Mouse (Mus musculus) lung, adult 2 months (tissue): ENCODE data around the gene Gm21992. TPM values are rescaled to one million over a fixed set of nuclear protein-coding genes. Genes with fewer than 3 reads are reported as not detected.
A peak's percentile ranks its signal among the peaks of the same experiment; 100 is the strongest.

Source experiments
- DNase-seq: peaks from one replicate; pipeline ENCODE4 v3.0.0; 2022
- H3K4me1 ChIP-seq: fragments of 200-500 bp; 2 replicates; pipeline ENCODE4 v1.6.1; 2011; ENCODE audit warnings: low read length; ENCODE audit not compliant: control insufficient read depth, insufficient read depth
- H3K4me3 ChIP-seq: fragments of 200-500 bp; replicated peaks from 2 replicates; pipeline ENCODE3; 2011; ENCODE audit warnings: low read depth, mild to moderate bottlenecking, control low read depth, low read length; ENCODE audit errors: extremely low read depth
- CTCF ChIP-seq: fragments of 200-500 bp; IDR thresholded peaks from 2 replicates; pipeline ENCODE4 v1.5.1; 2011; ENCODE audit warnings: mild to moderate bottlenecking, low read length, control low read depth; ENCODE audit not compliant: insufficient read depth
- POLR2A ChIP-seq: fragments of 200-500 bp; IDR thresholded peaks from 2 replicates; pipeline ENCODE4 v1.6.1; 2011; ENCODE audit warnings: low read depth, mild to moderate bottlenecking, control low read depth, low read length, borderline replicate concordance; ENCODE audit errors: extremely low read depth
- WGBS: fragments of 180-500 bp; shearing (Covaris S2); methylation state at CpG from one replicate; pipeline ENCODE4 v1.1.7; 2018; 5-methylcytosine and 5-hydroxymethylcytosine counted together
- polyA plus RNA-seq: library from polyadenylated mRNA; depleted of rRNA; stranded (reverse); fragments of >200 nt; gene quantifications from 2 replicates; pipeline ENCODE4 v1.2.3, GENCODE M21; 2012

The Gm21992 gene
- polyA plus RNA-seq, 1 experiment: 13.5 TPM

GRCm38 (mm10) chr19:4840848-4841247 is 29.4 kb upstream of the Gm21992 start:
- Histone ChIP-seq H3K4me1 (no peaks in the 10 kb centered on the region), H3K4me3 (no peak overlapping the region)
- no peak for TF ChIP-seq POLR2A
- no peak for TF ChIP-seq CTCF
- DNase-seq: no peak
- 77% methylated on average over 9 of the region's 9 CpGs for WGBS

GRCm38 (mm10) chr19:4839149-4839548 is 27.7 kb upstream of the Gm21992 start, which contains the start of the genes Ccs and Ccdc87:
TSS of gene Ccs (minus strand) at chr19:4839332.
TSS of gene Ccdc87 (plus strand) at chr19:4839366.
- TF ChIP-seq CTCF: no peak
- TF ChIP-seq POLR2A: peak; percentile 91; the same call in 1 of the 2 replicates
- WGBS: under 1% methylated on average over 25 of the region's 25 CpGs
- no peaks in the 10 kb centered on the region for H3K4me1 ChIP-seq
- peak within 1 kb of the TSS; percentile 79 for H3K4me3 ChIP-seq
- peak; percentile 94 for DNase-seq

GRCm38 (mm10) chr19:4838526-4839140 is 27.2 kb upstream of the Gm21992 start:
- Histone ChIP-seq H3K4me3 (peak overlapping the region; percentile 79), H3K4me1 (no peaks in the 10 kb centered on the region)
- 17% methylated on average over 10 of the region's 10 CpGs for WGBS
- peak; percentile 12 for DNase-seq
- TF ChIP-seq CTCF (no peak), POLR2A (no peak)

GRCm38 (mm10) chr19:4837049-4837448 is 25.6 kb upstream of the Gm21992 start:
- Histone ChIP-seq H3K4me3 (no peak overlapping the region), H3K4me1 (no peaks in the 10 kb centered on the region)
- DNase-seq: no peak
- no peak for TF ChIP-seq POLR2A
- TF ChIP-seq CTCF: no peak
- 92% methylated on average over 6 of the region's 6 CpGs for WGBS

GRCm38 (mm10) chr19:4836096-4836495 is 24.7 kb upstream of the Gm21992 start:
- no peak for DNase-seq
- TF ChIP-seq POLR2A: no peak
- no peak for TF ChIP-seq CTCF
- Histone ChIP-seq H3K4me3 (no peak overlapping the region), H3K4me1 (no peaks in the 10 kb centered on the region)
- 56% methylated on average over 2 of the region's 2 CpGs for WGBS

- WGBS: 84% methylated on average over 8 of the region's 8 CpGs
- H3K4me1 ChIP-seq: no peaks in the 10 kb centered on the region
- DNase-seq: no peak
- no peak for TF ChIP-seq POLR2A
- no peak for TF ChIP-seq CTCF
- no peak overlapping the region for H3K4me3 ChIP-seq
Observed at GRCm38 (mm10) chr19:4833977-4834376, 22.6 kb upstream of the Gm21992 start.

GRCm38 (mm10) chr19:4829156-4829555 is 17.7 kb upstream of the Gm21992 start:
- DNase-seq: no peak
- H3K4me3 ChIP-seq: no peak overlapping the region
- 58% methylated on average over 7 of the region's 7 CpGs for WGBS
- no peak for TF ChIP-seq CTCF
- no peak for TF ChIP-seq POLR2A
- H3K4me1 ChIP-seq: no peaks in the 10 kb centered on the region

- 61% methylated on average over 16 of the region's 16 CpGs for WGBS
- DNase-seq: peak; percentile 23
- Histone ChIP-seq H3K4me1 (no peaks in the 10 kb centered on the region), H3K4me3 (no peak overlapping the region)
- TF ChIP-seq POLR2A: no peak
Observed at GRCm38 (mm10) chr19:4828444-4829114, 17.2 kb upstream of the Gm21992 start.

- TF ChIP-seq CTCF: no peak
- TF ChIP-seq POLR2A: no peak
- DNase-seq: no peak
- H3K4me1 ChIP-seq: no peaks in the 10 kb centered on the region
- no peak overlapping the region for H3K4me3 ChIP-seq
- 45% methylated on average over 5 of the region's 5 CpGs for WGBS
Observed at GRCm38 (mm10) chr19:4820678-4821303, 9.4 kb upstream of the Gm21992 start.
